Mouse (Mus musculus) gastrocnemius, postnatal 36 days (tissue): ENCODE data around the gene Tepp. TPM values are rescaled to one million over a fixed set of nuclear protein-coding genes. Genes with fewer than 3 reads are reported as not detected.

Experiments
- DNase-seq, 2 experiments: peaks; one replicate each; pipeline ENCODE4 v3.0.0; 2022
- intact Hi-C: fragments of 180-260 bp; cut with DNase I; formaldehyde crosslinking; loops from one replicate; pipeline ENCODE4 v1.15.1; 2025
- long read RNA-seq, 2 experiments: library from polyadenylated mRNA; stranded (forward); transcript quantifications; one replicate each; pipeline ENCODE4 v2.0.0; 2021
- total RNA-seq, 2 experiments: library from RNA; stranded (reverse); gene quantifications; 2 replicates each; pipeline ENCODE4 v1.2.3; 2021

Gene Tepp
- total RNA-seq = not detected
- long read RNA-seq, experiment 1 = 0 reads
- long read RNA-seq, experiment 2 = 0 reads

- intact Hi-C loops = no loop called here
Measured at GRCm38 (mm10) chr8:95310342-95310970, at the start of gene Tepp. Tepp (plus strand) TSS chr8:95310566.

GRCm38 (mm10) chr8:95262181-95262580 lies 48.2 kb upstream of the Tepp start:
- DNase-seq = no peak
- intact Hi-C loops = no loop called here

More at GRCm38 (mm10) chr8:95310342-95310970, at the start of gene Tepp:
- no peak for DNase-seq

DNA sequence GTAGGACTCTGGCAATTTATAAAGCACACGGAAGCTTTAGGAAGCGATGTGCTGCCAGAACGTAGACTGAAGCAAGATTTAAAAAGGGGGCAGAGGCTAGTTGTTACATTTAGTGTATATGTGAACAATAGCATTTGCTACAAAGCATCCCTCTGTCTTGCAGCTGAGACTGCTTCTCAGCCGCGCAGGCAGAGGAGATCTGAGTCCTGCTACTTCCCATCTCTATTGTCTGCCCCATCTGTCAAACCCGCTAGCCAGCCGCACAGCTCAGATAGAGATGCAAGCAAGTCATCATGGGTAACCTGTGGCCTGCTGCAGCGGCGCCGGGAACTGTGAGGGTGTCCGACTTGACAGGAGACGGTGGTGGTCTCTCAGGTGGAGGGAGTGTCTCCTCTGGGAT lies 39.9 kb upstream of the Tepp start:
- no peak for DNase-seq
- intact Hi-C loops = no loop called here

- intact Hi-C loops = no loop called here
Measured at GRCm38 (mm10) chr8:95271841-95272240, 38.5 kb upstream of the Tepp start.

GRCm38 (mm10) chr8:95272871-95273270 lies 37.5 kb upstream of the Tepp start:
- intact Hi-C loops = no loop called here
- no peak for DNase-seq

More at GRCm38 (mm10) chr8:95271841-95272240, 38.5 kb upstream of the Tepp start:
- DNase-seq = no peak

DNA sequence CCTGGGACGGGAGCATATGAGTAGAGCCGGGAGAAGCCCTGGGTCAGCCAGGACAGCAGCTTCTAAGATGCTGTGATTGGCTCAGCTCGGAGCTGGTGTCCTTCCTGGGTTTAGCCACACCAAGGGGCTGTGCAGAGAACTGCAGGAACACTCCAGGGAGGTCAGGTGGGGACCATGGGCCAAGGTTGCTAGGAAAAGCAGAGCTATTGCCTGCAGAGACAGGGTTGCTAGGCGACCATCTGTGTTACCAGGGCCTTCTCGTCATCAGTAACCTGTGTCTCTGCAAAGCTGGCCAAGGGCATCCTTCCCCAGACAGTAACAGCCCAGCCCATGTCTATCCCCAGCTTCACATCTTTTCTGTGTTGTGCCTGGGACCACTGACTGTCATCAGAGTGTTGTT lies 28.9 kb upstream of the Tepp start:
- no peak for DNase-seq
- intact Hi-C loops = no loop called here

DNA sequence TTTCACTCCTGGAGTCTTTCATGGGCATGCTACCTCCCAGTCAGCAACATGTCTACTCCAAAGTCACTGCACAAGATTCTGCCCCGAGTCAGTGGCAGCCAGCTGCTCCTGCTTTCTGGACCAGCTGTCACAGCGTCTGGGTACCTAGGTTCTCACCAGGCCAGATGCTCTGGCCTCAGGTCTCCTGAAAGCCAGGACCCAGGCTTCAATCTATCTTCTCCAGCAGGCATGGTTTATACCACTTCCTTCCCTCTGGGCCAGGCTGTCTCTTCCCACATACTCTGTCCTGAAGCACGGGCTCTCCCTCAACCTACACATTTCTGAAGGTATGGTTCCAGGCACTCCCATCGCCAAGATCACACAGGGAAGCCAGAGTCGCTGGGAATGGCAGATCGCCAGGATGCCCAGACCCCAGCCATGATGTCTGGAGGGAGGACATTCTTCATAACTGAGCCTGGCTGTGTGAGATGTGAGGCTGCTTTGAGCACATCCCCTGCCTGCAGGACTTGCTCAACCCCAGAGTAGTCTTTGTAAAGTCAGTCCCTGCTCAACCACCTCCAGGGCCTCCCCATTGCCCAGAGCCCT lies 21.2 kb upstream of the Tepp start:
- intact Hi-C loops = no loop called here
- no peak for DNase-seq

- peak; percentile 86 to 91 for DNase-seq
- intact Hi-C loops = no loop called here
Measured at GRCm38 (mm10) chr8:95293172-95293571, 17.2 kb upstream of the Tepp start.

DNA sequence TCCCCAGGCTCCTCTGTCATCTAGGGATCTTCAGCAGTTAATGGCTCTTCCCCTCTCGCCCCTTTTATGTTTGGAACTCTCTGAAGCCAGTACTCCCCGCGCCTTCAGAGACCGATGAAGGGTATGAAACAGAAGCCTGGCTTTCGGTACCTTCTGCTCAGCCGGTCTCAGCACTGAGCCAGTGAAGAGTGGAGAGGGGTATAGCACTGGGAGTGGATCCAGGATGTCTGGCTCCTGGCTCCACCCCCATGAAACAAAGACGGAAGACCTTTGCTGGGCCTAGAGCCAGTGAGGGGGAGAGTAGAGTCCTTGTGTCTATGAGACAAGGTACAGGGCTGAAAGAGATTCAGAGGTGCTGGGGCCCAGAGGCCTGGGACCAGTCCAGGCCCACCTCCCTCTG lies 16.5 kb upstream of the Tepp start:
- intact Hi-C loops = no loop called here
- DNase-seq = peak; percentile 17 to 20

DNA sequence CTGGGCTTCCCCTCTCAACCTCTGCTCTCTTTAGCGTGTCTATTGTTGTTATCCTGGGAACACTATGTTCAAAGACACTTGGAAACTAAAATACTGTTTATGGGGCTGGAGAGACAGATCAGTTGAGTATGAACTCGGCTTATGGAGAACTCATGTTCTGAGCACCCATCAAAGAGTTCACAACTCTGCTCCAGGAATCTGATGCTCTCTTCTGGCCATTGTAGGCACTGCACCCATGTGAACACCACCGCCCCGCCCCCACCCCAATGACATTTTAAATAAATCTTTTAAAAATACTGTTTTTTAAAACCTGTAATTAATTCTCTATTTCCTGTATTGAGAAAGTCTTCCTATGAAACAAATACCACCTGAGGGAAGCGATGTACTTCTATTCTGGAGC lies 8.0 kb upstream of the Tepp start:
- DNase-seq = no peak
- intact Hi-C loops = loop anchor here (10.0 kb wide), 1 partner anchor 208 kb away; no protein-coding TSS in a partner anchor

DNA sequence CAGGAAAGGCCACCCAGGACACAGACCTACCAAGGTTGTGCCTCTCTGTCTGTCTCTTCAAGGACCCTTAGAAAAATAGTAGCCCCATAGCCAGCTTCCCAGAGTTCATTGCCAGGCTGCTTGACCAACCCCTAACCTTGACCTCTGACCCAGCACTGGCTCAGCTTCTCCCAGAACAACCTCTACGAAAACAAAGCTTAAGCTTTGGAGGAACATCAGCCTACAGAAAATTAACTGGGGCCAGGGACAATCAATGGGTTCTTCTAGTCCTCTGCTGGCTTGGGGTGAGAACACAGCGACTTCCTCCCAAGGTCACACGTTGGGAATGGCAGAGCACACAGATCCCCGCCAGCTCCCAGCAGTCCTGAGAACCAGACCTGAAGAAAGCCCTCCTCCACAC lies 4.8 kb upstream of the Tepp start:
- intact Hi-C loops = loop anchor here (10.0 kb wide), 1 partner anchor 211 kb away; no protein-coding TSS in a partner anchor
- DNase-seq = no peak

- no peak for DNase-seq
- intact Hi-C loops = loop anchor here (10.0 kb wide), 1 partner anchor 212 kb away; no protein-coding TSS in a partner anchor
Measured at GRCm38 (mm10) chr8:95306431-95306830, 3.9 kb upstream of the Tepp start, which contains the start of gene Cngb1. Cngb1 (minus strand) TSS chr8:95306585.

DNA sequence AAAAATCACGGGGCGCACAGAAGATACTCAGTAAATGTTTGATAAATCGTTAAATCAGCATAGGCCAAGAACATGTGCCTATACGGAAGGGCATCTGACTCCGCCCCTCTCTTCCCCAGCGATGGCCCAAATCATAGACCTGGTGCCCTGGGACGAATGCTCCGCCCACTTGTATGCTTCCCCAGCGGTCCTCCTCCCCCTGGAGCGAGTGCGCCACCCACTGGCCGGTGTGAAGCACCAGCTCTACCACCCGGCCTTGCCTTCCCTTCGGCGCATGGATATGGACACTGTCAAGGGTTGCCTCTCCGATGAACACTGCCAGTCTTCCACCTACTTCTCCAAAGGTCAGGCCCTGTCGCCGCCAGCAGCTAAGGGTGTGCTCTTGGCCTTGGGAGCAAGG lies 2.5 kb downstream of the Tepp start:
- DNase-seq = no peak
- intact Hi-C loops = no loop called here

DNA sequence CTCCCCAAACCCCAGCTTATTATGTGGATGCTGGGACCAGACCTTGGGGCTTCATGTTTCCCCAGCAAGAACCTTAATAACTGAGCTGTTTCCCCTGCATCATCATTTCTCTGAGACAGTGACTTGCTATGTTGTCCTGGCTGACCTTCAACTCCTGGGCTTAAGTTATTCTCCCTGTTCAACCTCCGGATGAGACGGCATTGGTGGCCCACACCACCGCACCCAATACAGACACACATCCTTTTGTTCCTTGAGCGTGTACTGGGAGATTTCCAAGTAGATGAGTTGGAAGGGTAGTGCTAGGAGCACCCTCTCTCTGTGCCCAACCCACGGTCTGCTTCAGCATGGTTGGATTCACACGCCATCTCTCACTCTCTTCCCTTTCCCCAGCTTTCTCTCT lies 3.5 kb downstream of the Tepp start:
- intact Hi-C loops = no loop called here
- DNase-seq = no peak

DNA sequence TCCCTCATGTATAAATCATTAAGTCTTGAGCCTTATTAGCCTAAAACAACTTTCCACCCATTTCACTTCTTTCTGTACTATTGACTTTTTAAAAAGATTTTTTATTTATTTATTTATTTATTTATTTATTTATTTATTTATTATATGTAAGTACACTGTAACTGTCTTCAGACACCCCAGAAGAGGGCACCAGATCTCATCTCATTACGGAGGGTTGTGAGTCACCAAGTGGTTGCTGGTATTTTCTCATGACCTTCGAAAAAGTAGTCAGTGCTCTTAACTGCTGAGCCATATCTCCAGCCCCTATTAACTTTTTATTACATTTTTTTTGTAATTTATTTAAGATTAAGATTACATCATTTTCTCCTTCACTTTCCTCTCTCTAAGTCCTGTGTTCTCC lies 4.3 kb downstream of the Tepp start:
- no peak for DNase-seq
- intact Hi-C loops = no loop called here

GRCm38 (mm10) chr8:95315350-95315749 lies 5.0 kb downstream of the Tepp start:
- intact Hi-C loops = no loop called here
- no peak for DNase-seq

GRCm38 (mm10) chr8:95320224-95321139 lies 10.1 kb downstream of the Tepp start:
- intact Hi-C loops = no loop called here
- peak in 1 of 2 experiments; percentile 29 for DNase-seq

- intact Hi-C loops = no loop called here
- no peak for DNase-seq
Measured at GRCm38 (mm10) chr8:95323201-95323600, 12.8 kb downstream of the Tepp start.

DNA sequence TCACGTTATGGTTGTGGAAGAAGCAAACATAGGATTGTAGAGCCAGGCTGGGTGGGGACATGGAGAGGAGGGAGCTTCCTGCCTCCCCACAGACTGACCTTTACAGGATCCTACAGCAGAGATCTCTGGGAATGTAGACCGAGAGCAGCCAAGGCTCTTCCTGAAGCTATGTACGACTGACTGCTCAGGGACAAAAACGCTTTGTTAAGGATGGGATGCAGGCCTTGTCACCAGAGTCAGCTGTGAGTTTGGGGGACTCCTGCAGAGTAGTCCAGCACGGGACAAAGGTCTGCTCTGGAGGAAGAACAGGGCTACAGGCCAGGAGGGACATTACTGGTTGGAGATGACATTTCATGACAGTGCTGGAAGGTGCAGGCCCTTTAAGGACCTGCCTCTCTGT lies 14.3 kb downstream of the Tepp start:
- intact Hi-C loops = loop anchor here (2.0 kb wide), 1 partner anchor 60 kb away; no protein-coding TSS in a partner anchor
- no peak for DNase-seq

GRCm38 (mm10) chr8:95326822-95327221 lies 16.5 kb downstream of the Tepp start:
- intact Hi-C loops = no loop called here
- no peak for DNase-seq

DNA sequence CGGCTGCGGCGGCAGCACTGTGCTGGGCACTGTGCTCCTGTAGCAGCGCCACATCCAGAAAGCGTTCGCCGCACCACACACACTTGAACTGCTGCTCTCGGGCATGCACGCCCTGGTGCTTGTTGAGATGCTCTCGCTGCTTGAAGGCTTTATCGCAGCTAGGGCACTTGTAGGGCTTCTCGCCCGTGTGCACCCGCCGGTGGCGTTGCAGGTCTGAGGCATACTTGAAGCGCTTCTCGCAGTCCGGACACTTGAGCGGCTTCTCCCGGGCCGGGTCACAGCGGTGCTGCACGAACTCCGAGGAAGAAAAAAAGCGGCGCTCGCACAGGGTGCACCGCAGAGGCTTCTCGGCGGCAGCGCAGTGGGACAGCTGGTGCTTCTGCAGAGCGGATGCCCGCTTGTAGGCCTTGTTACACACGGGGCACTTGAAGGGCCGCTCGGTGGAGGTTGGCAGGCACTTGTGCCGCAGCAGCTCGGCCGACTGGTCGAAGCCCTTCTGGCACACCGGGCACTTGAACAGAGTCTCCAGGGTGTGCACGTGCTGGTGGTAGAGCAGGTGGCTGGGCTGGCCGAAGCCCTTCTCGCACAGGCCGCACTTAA lies 17.6 kb downstream of the Tepp start:
- intact Hi-C loops = no loop called here
- no peak for DNase-seq
